Mouse (Mus musculus) liver, adult 2 months (tissue): ENCODE data around the gene Gldc.

Experiments used
- CTCF ChIP-seq: fragments of 200-500 bp; IDR thresholded peaks from 2 replicates; pipeline ENCODE4 v1.5.1; 2011; ENCODE audit warnings: low read depth, low read length, control low read depth
- POLR2A ChIP-seq: fragments of 200-500 bp; IDR thresholded peaks from 2 replicates; pipeline ENCODE4 v1.6.1; 2011; ENCODE audit warnings: low read length, control low read depth; ENCODE audit not compliant: insufficient read depth; ENCODE audit errors: extremely low read depth

- no peak for TF ChIP-seq CTCF
- no peak for TF ChIP-seq POLR2A
Measured at GRCm38 (mm10) chr19:30054218-30054617, 121.0 kb downstream of the Gldc start.
